Mouse (Mus musculus) C2C12 (cell line): ENCODE measurements around the gene 1110004F10Rik.

ENCODE experiments used
- CEBPB ChIP-seq: IDR thresholded peaks from one replicate; pipeline ENCODE4 v1.6.1; 2011; ENCODE audit warnings: low read depth, mild to moderate bottlenecking, control low read depth, moderate library complexity
- CTCF ChIP-seq: IDR thresholded peaks from one replicate; pipeline ENCODE4 v1.5.1; 2011; ENCODE audit not compliant: control insufficient read depth, insufficient read depth, insufficient read length
- FOSL1 ChIP-seq: IDR thresholded peaks from one replicate; pipeline ENCODE4 v1.8.0; 2011; ENCODE audit warnings: mild to moderate bottlenecking, low read length; ENCODE audit not compliant: poor library complexity, insufficient read depth, severe bottlenecking
- MAX ChIP-seq: IDR thresholded peaks from one replicate; pipeline ENCODE4 v1.6.1; 2011; ENCODE audit warnings: mild to moderate bottlenecking, control low read depth
- MYOG ChIP-seq: IDR thresholded peaks from one replicate; pipeline ENCODE4 v1.6.1; 2011; ENCODE audit not compliant: control insufficient read depth, insufficient read length; ENCODE audit errors: extremely low read depth
- USF1 ChIP-seq: IDR thresholded peaks from one replicate; pipeline ENCODE4 v1.6.1; 2011; ENCODE audit warnings: low read depth, mild to moderate bottlenecking, control low read depth, moderate library complexity

DNA sequence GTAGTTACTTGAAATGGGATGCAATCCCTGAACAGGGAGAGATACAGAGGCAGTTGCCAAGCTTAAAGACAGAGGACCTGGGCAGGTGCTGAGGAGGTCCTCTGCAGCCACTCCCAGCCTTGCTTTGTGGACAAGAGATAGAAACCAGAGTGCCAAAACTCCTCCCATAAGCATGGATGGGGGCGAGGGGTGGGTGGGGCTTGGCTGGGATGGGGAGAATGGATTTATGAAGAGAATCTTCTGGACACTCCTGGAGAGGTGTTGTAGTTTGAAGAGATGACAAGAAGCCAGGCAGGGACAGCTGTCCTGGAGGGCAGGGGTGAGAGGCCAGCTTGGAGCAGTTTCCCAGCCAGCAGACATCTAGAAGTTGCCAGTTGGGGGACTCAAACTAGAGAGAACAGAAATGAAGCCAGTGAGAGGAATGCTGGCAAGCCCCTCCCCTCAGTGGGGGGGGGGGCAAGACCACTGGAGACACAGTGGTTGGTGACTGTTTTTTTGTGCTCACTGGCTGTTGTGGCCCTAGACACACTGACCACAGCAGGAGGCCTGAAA, 80.2 kb downstream of the 1110004F10Rik start:
- no peak for TF ChIP-seq CTCF
- TF ChIP-seq CEBPB, result no peak
- TF ChIP-seq MYOG, result no peak
- no peak for TF ChIP-seq MAX
- no peak for TF ChIP-seq USF1
- TF ChIP-seq FOSL1, result no peak
